Mouse (Mus musculus) heart, adult 2 months (tissue): ENCODE results near the gene Trim46. TPM values are rescaled to one million over a fixed set of nuclear protein-coding genes. Genes with fewer than 3 reads are reported as not detected.
"Not testable (repeated sequence)": the region's sequence is repeated elsewhere in the genome, so short reads cannot be mapped to it uniquely, and the experiment has no call there.

Source experiments
- DNase-seq, 2 experiments: peaks; one replicate each; pipeline ENCODE4 v3.0.0; 2021
- H3K27ac ChIP-seq: fragments of 200-600 bp; 2 replicates; pipeline ENCODE4 v1.8.1; 2022
- H3K27me3 ChIP-seq: fragments of 200-500 bp; 2 replicates; pipeline ENCODE4 v1.6.1; 2012; ENCODE audit warnings: mild to moderate bottlenecking, low read length, inconsistent platforms, mixed read lengths; ENCODE audit not compliant: control insufficient read depth, insufficient read depth
- H3K36me3 ChIP-seq: fragments of 200-500 bp; 2 replicates; pipeline ENCODE4 v1.6.1; 2012; ENCODE audit warnings: low read length, inconsistent platforms; ENCODE audit not compliant: control insufficient read depth, insufficient read depth
- H3K4me1 ChIP-seq: fragments of 200-500 bp; 2 replicates; pipeline ENCODE4 v1.6.1; 2011; ENCODE audit warnings: low read length; ENCODE audit not compliant: control insufficient read depth, insufficient read depth
- H3K4me3 ChIP-seq: fragments of 200-600 bp; 2 replicates; pipeline ENCODE4 v1.8.1; 2022
- H3K79me2 ChIP-seq: fragments of 200-500 bp; replicated peaks from 2 replicates; pipeline ENCODE4 v1.6.1; 2012; ENCODE audit warnings: mild to moderate bottlenecking, inconsistent platforms, low read length, moderate library complexity, mixed read lengths; ENCODE audit not compliant: control insufficient read depth, insufficient read depth
- H3K9ac ChIP-seq: fragments of 200-500 bp; 2 replicates; pipeline ENCODE4 v1.6.1; 2012; ENCODE audit warnings: low read depth, mild to moderate bottlenecking, control low read depth, inconsistent platforms, low read length, mixed read lengths
- CTCF ChIP-seq: fragments of 200-600 bp; IDR thresholded peaks from 2 replicates; pipeline ENCODE4 v1.8.1; 2022; ENCODE audit warnings: antibody characterized with exemption, mild to moderate bottlenecking, moderate library complexity
- EP300 ChIP-seq: fragments of 200-500 bp; IDR thresholded peaks from 2 replicates; pipeline ENCODE4 v1.6.1; 2011; ENCODE audit warnings: low read depth, low read length, control low read depth; ENCODE audit not compliant: insufficient read depth
- POLR2A ChIP-seq: fragments of 200-500 bp; IDR thresholded peaks from 2 replicates; pipeline ENCODE4 v1.6.1; 2011; ENCODE audit warnings: mild to moderate bottlenecking, low read depth, low read length, control low read depth; ENCODE audit not compliant: insufficient read depth
- WGBS: fragments of 180-500 bp; shearing (Covaris S2); methylation state at CpG from one replicate; pipeline ENCODE4 v1.1.7; 2018; 5-methylcytosine and 5-hydroxymethylcytosine counted together
- intact Hi-C: fragments of 180-260 bp; cut with DNase I; formaldehyde crosslinking; loops from one replicate; pipeline ENCODE4 v1.15.1; 2025
- polyA plus RNA-seq: library from polyadenylated mRNA; depleted of rRNA; stranded (reverse); fragments of >200 nt; gene quantifications from 2 replicates; pipeline ENCODE4 v1.2.3, GENCODE M21; 2012
- total RNA-seq, 2 experiments: library from RNA; stranded (reverse); gene quantifications; 2 replicates each; pipeline ENCODE4 v1.2.3; 2021

Trim46 gene
- total and polyA plus RNA-seq, 3 experiments, result 0.39 to 1.9 (median 0.96) TPM

DNA sequence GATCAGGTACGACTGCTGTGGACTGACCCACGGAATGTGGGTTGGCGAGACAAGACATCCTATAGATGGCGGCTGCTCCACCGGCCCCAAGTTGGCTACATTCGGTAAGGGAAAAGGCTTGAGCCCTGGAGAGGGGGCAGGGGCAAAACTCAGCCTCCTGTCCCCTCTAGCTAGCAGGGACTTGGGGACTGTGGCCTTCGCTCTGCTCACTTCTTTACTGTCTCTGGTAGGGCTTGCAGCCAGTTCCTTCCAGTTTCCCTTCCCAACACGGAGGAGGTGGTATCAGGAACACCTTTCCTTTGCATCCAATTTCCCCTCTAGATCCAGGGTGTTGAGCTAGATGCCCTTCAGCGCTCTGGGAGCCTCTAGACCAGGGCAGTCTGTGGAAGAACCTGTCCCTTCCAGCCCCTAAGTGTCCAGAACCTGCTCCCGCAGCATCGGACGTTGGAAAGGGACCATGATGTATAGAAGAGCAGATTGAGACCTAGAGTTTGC lies 20.7 kb downstream of the Trim46 start:
- Histone ChIP-seq H3K79me2 (no peaks in the 10 kb centered on the region), H3K4me3 (no peak overlapping the region), H3K9ac (no peak overlapping the region), H3K27me3 (no peaks in the 10 kb centered on the region), H3K27ac (no peak overlapping the region), H3K4me1 (no peaks in the 10 kb centered on the region; the same call in 1 of the 2 replicates), H3K36me3 (no peaks in the 10 kb centered on the region)
- no peak for DNase-seq
- 77% methylated on average over 12 of the region's 12 CpGs for WGBS
- intact Hi-C loops, result no loop called here
- TF ChIP-seq POLR2A, result no peak
- TF ChIP-seq EP300, result no peak
- TF ChIP-seq CTCF, result no peak

DNA sequence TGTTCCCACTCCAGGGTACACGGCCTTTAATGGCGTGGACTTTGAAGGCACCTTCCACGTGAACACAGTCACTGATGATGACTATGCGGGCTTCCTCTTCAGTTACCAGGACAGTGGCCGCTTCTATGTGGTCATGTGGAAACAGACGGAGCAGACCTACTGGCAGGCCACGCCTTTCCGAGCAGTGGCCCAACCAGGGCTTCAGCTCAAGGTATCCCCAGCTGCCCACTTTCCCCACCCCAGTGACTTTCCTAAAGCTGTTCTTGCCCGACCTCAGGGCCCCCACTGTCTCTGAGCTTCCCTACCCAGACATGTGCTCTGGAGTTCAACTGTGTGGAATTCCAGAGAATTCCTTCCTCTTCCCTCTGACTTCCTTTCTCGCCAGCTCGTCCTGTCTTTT lies 21.3 kb downstream of the Trim46 start:
- Histone ChIP-seq H3K4me3 (no peak overlapping the region), H3K36me3 (no peaks in the 10 kb centered on the region), H3K27me3 (no peaks in the 10 kb centered on the region), H3K9ac (no peak overlapping the region), H3K27ac (no peak overlapping the region), H3K4me1 (no peaks in the 10 kb centered on the region; the same call in 1 of the 2 replicates), H3K79me2 (no peaks in the 10 kb centered on the region)
- intact Hi-C loops, result no loop called here
- no peak for DNase-seq
- WGBS, result 79% methylated on average over 11 of the region's 11 CpGs
- no peak for TF ChIP-seq CTCF
- no peak for TF ChIP-seq POLR2A
- no peak for TF ChIP-seq EP300

DNA sequence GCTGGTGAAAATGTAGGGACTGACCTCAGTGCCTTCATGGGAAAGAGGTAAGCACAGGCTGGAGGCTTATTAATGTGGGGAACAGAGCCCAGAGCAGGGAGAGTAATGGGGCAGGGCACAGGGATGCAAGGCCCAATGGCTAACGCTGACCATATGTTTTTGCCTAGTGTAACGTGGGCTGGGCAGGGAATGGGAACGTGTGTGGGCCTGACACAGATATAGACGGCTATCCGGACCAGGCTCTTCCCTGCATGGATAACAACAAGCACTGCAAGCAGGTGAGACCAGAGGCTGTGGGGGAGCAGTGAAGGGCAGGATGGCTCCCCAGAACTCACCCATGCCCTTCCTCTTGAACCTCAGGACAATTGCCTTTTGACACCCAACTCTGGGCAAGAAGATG lies 24.9 kb downstream of the Trim46 start:
- intact Hi-C loops, result no loop called here
- Histone ChIP-seq H3K27ac (no peak overlapping the region), H3K9ac (no peak overlapping the region), H3K4me1 (no peaks in the 10 kb centered on the region), H3K36me3 (no peaks in the 10 kb centered on the region), H3K4me3 (no peak overlapping the region), H3K79me2 (no peaks in the 10 kb centered on the region), H3K27me3 (no peaks in the 10 kb centered on the region)
- 85% methylated on average over 5 of the region's 5 CpGs for WGBS
- no peak for DNase-seq
- no peak for TF ChIP-seq CTCF
- TF ChIP-seq POLR2A, result no peak
- no peak for TF ChIP-seq EP300

- DNase-seq, result no peak
- no peak overlapping the region for H3K4me3 ChIP-seq
- intact Hi-C loops, result loop anchor here (10.0 kb wide), 1 partner anchor 275 kb away; no protein-coding TSS in a partner anchor
- no peaks in the 10 kb centered on the region for H3K27me3 ChIP-seq
- H3K79me2 ChIP-seq, result no peaks in the 10 kb centered on the region
- no peak overlapping the region for H3K9ac ChIP-seq
- peaks cover 5% of the 10 kb centered on the region; the same call in 1 of the 2 replicates for H3K4me1 ChIP-seq
- H3K36me3 ChIP-seq, result no peaks in the 10 kb centered on the region
- TF ChIP-seq CTCF, result no peak
- TF ChIP-seq POLR2A, result no peak
- no peak for TF ChIP-seq EP300
- H3K27ac ChIP-seq, result no peak overlapping the region
- 28% methylated on average over 8 of the region's 8 CpGs for WGBS
Observed at GRCm38 (mm10) chr3:89219546-89219945, 26.6 kb downstream of the Trim46 start.

DNA sequence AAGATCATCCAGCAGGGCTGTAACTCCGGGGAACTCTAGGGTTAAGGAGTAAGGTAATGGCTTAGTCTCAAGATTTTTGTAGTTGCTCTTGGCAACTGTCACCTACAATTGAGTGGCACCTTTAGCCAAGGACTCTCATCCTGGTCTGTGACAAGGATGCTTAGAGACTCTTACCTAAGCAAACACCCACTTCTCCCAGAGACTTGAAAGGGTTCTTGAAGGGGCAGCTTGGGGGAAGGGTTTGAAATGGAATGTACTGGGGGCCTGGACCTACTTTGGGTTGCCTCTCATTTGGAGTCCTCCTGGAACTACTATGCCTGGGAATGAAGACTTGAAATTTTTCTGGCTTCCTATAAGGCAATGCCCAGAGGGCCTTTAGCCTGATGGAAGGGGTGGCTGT lies 27.8 kb downstream of the Trim46 start:
- intact Hi-C loops, result loop anchor here (10.0 kb wide), 1 partner anchor 273 kb away; no protein-coding TSS in a partner anchor
- Histone ChIP-seq H3K27me3 (no peaks in the 10 kb centered on the region), H3K4me3 (no peak overlapping the region), H3K36me3 (no peaks in the 10 kb centered on the region), H3K27ac (no peak overlapping the region), H3K4me1 (peaks cover 5% of the 10 kb centered on the region; the same call in 1 of the 2 replicates), H3K9ac (no peak overlapping the region), H3K79me2 (no peaks in the 10 kb centered on the region)
- 92% methylated on average over 1 of the region's 1 CpGs for WGBS
- TF ChIP-seq POLR2A (no peak), CTCF (no peak), EP300 (no peak)
- no peak for DNase-seq

DNA sequence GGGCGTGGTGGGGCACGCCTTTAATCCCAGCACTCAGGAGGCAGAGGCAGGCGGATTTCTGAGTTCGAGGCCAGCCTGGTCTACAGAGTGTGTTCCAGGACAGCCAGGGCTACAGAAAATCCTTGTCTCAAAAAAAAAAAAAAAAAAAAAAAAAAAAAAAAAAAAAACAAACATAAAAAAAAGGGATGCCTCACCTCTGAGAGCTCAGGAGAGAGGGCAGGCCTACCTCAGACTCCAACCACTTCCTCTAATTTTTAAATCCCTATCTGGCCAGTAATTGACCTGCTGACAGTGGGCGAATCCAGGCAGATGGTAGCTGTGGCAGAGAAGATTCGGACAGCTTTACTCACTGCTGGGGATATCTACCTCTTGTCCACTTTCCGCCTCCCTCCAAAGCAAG lies 29.7 kb downstream of the Trim46 start:
- H3K79me2 ChIP-seq, H3K27me3 ChIP-seq, H3K4me3 ChIP-seq, H3K4me1 ChIP-seq, H3K27ac ChIP-seq, H3K9ac ChIP-seq, DNase-seq, H3K36me3 ChIP-seq: not testable (repeated sequence)
- 62% methylated on average over 7 of the region's 7 CpGs for WGBS
- intact Hi-C loops, result loop anchor here (2.0 to 10.0 kb wide), 2 partner anchors 100 to 272 kb away; no protein-coding TSS in a partner anchor
